Mouse (Mus musculus): ENCODE measurements around the gene Macrod2.

DNA sequence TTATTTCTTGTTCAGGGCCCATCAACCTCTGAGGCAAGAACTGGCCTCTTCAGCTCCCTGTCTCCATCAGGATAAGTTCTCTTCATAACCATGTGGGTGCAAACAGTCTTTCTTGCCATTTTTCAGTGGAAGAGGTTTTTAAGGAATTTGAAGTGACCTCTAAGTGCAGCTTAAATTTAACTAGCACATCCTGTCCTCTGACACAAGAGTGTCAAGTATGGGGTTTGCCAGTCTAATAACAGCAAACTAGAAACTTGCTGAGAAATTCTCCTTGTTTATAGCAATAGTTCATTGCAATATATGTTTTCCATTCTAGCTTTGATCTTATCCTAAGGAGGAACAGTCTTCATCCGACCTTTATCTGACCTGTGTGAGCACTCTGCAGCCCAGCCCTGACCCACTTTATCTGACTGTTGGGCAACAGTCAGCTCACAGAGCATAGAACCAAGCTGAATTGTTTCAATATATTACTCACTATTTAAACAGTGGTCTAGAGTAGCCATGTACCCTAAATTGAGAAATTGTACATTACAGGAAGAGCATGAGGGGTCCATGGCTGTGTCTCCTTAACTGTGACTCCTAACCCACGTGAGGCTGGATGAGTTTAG is 226.7 kb downstream of the Macrod2 start:
- no peak for TF ChIP-seq CTCF (IDR thresholded peaks at IDR 0.05; ENCODE audit: control insufficient read depth, insufficient read depth, insufficient read length)
- no peak for TF ChIP-seq USF1 (IDR thresholded peaks at IDR 0.05; ENCODE audit: low read depth)
- TF ChIP-seq CEBPB (IDR thresholded peaks at IDR 0.05; ENCODE audit: low read depth): no peak
- TF ChIP-seq MYOD1 (IDR thresholded peaks at IDR 0.05; ENCODE audit: control insufficient read depth, insufficient read length, low read depth): no peak
- no peak for TF ChIP-seq FOSL1 (IDR thresholded peaks at IDR 0.05; ENCODE audit: insufficient read depth, low read length, poor library complexity, severe bottlenecking)

All from C2C12 (cell line).